Mouse (Mus musculus) erythroblast, adult 5-6 weeks (primary cell): ENCODE data around the gene Pip4k2b. TPM values are rescaled to one million over a fixed set of nuclear protein-coding genes. Genes with fewer than 3 reads are reported as not detected.
"Not testable (repeated sequence)": the region's sequence is repeated elsewhere in the genome, so short reads cannot be mapped to it uniquely, and the experiment has no call there.

Experiments
- ATAC-seq: replicated peaks from 2 replicates; pipeline ENCODE4 v1.8.0; 2016; ENCODE audit warnings: moderate number of reproducible peaks, mild to moderate bottlenecking, moderate TSS enrichment, inconsistent platforms; ENCODE audit not compliant: poor library complexity, low FRiP score, severe bottlenecking
- total RNA-seq, 2 experiments: library from RNA; stranded (forward) in 1 of 2; stranded (reverse) in 1 of 2; fragments of 150-400 nt in 1 of 2; fragments of 200-764, 138-1000 nt in 1 of 2; gene quantifications; 2 replicates each; pipeline versions ENCODE4 v1.2.3 to v1.2.4; 2015 to 2017; ENCODE audit warnings: low replicate concordance in 2 of 2

The Pip4k2b gene
- total RNA-seq (2015; ENCODE audit: low replicate concordance) (3.3 and 4.0 TPM in 2 replicates), total RNA-seq (2017; ENCODE audit: low replicate concordance) (3.6 and 4.5 TPM in 2 replicates)

- peak; percentile 48 for ATAC-seq
Measured at GRCm38 (mm10) chr11:97744063-97744717, at the start of gene Pip4k2b. Gene Pip4k2b, minus strand, starts transcription at chr11:97744704.

GRCm38 (mm10) chr11:97793165-97793564 lies 48.7 kb upstream of the Pip4k2b start:
- ATAC-seq = peak; percentile 60; the same call in 1 of the 2 replicates

GRCm38 (mm10) chr11:97790778-97791438 lies 46.4 kb upstream of the Pip4k2b start:
- not testable (repeated sequence) for ATAC-seq

GRCm38 (mm10) chr11:97789727-97790126 lies 45.2 kb upstream of the Pip4k2b start:
- ATAC-seq = no peak

- no peak for ATAC-seq
Measured at GRCm38 (mm10) chr11:97787961-97788360, 43.5 kb upstream of the Pip4k2b start.

- ATAC-seq = no peak; the same call in 1 of the 2 replicates
Measured at GRCm38 (mm10) chr11:97782564-97782895, 38.0 kb upstream of the Pip4k2b start.

- ATAC-seq = peak; percentile 97
Measured at GRCm38 (mm10) chr11:97781832-97782563, 37.5 kb upstream of the Pip4k2b start, which contains the start of gene Rpl23. Gene Rpl23, minus strand, starts transcription at chr11:97782437.

GRCm38 (mm10) chr11:97781478-97781831 lies 37.0 kb upstream of the Pip4k2b start:
- peak; percentile 21 for ATAC-seq

- ATAC-seq = no peak
Measured at GRCm38 (mm10) chr11:97779968-97780701, 35.6 kb upstream of the Pip4k2b start.

GRCm38 (mm10) chr11:97778918-97779317 lies 34.4 kb upstream of the Pip4k2b start:
- no peak for ATAC-seq

- ATAC-seq = no peak
Measured at GRCm38 (mm10) chr11:97777129-97777529, 32.6 kb upstream of the Pip4k2b start.

GRCm38 (mm10) chr11:97776497-97777128 lies 32.1 kb upstream of the Pip4k2b start:
- no peak for ATAC-seq

GRCm38 (mm10) chr11:97775808-97776496 lies 31.4 kb upstream of the Pip4k2b start, which contains the start of gene 1700001P01Rik:
Gene 1700001P01Rik, minus strand, starts transcription at chr11:97775918.
- ATAC-seq = no peak

- no peak for ATAC-seq
Measured at GRCm38 (mm10) chr11:97775186-97775585, 30.7 kb upstream of the Pip4k2b start.

- no peak for ATAC-seq
Measured at GRCm38 (mm10) chr11:97771410-97771809, 26.9 kb upstream of the Pip4k2b start.

- ATAC-seq = no peak
Measured at GRCm38 (mm10) chr11:97769704-97770103, 25.2 kb upstream of the Pip4k2b start.

GRCm38 (mm10) chr11:97766154-97766881 lies 21.8 kb upstream of the Pip4k2b start, which contains the start of gene Cwc25:
Gene Cwc25, minus strand, starts transcription at chr11:97766556.
- peak; percentile 98 for ATAC-seq

- ATAC-seq = no peak
Measured at GRCm38 (mm10) chr11:97761638-97762037, 17.1 kb upstream of the Pip4k2b start.
